Mouse (Mus musculus) yolk sac, embryonic 10.5 days (tissue): Measurements from ENCODE around the gene Tspyl2.
A peak's percentile ranks its signal among the peaks of the same experiment; 100 is the strongest.
"Not testable (repeated sequence)": the region's sequence is repeated elsewhere in the genome, so short reads cannot be mapped to it uniquely, and the experiment has no call there.

Experiments
- DNase-seq: peaks from one replicate; pipeline ENCODE4 v3.0.0-alpha.2; 2017; ENCODE audit warnings: low spot score

Gene Tspyl2

DNA sequence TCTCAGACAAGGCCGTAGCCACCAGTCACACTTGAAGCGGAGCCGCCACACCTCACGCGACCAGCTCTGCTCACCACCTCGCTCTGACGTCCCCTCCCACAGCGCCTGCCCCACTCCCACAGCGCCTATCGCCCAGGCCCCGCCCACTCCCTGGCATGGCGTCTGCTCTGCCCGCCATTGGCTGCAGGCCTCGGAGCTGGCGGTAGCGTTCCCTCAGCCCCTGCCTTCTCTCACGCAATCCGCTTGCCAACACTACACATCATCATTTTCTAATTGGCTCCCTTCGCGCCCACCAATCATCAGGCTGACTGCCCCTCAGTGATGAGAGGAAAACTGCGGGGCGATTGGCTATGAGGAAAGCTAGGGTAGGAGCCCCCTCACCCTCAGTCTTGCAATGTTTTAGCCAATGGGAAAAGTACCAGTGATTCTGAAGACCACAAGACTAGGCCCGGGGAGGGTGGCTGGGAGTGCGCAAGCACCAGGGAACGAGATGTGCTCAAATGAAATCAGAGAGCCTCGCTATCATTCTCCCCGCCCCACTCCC, at the start of gene Tspyl2:
Gene Tspyl2, minus strand, starts transcription at position 68 of the 544 bp plus-strand sequence.
- DNase-seq = peak; percentile 90

DNA sequence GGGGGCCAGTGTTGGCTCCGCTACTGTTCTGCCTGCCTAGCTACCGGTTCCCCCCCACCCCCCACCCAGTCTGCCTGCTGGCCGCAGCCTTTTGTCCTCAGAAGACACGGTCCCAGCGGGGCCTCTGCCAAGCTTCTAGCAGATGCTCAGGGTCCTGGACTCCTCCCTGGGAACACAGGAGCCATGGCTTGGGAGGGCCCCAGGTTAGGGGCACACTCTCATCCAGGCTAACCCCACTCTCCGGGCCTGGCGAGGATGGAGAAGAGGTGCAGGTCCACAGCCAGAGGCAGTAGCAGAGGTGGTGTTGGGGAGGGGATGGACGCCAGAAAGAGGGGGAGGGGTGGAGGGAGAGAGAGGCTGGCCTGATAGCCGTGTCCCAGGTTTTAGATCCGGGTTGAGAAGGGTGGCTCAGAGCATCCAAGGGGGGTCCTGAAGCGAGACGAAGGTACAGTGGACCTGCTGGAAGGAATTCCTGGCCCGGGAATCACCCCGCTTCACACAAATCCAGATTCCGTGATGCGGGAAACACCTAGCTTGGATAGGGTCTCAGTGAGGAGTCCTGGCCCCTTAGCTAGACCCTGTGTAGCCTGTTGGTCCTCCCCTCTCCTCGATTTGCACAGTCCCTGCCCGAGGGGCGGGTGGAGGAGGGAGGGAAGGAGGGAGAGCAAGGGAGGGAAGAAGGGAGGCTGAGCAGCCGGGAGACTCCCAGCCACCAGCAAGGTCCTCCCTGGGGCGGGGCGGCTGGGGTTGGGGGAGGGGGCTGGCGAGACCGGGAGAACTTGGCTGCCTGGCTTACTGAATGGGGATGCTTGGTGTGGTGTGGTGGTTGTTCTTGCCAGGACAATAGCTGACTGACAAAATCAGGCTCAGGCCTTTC, 26.4 kb upstream of the Tspyl2 start, which contains the start of gene Gpr173:
Gene Gpr173, minus strand, starts transcription at position 308 of the 877 bp plus-strand sequence.
- DNase-seq = peak; percentile 67

DNA sequence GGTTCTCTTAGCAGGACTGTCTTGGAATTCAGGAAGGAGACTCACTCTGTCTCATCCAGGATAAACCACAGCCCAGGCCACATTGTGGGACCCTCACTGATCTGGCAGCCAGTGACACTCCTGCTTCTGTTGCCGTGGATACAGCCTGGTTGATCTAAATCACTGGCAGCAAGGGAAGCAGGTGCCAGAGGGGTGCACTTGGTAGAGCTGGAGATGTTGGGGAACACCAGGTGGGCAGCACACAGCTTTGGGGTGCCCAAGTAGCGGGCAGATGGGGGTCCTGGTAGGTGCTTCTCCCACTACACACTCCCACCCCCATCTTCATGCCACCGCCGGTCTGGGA, 25.8 kb upstream of the Tspyl2 start:
- DNase-seq = no peak

DNA sequence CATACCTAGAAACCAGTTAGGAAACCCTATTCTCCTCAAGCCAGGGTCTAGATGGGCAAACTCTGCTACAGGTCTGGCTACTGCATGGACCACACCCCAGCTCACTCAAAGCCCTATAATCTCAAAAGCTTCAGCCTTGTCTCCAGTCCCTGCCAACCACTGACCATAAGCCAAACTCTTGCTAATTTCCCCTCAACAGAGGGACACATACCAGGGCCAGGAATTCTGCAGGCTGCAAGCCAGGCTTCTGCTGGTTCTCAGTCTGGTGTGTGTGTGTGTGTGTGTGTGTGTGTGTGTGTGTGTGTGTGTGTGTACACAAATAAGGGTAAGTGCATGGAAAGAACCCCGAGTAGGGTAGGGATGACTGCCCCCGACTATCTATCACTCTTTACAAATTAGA, 24.2 kb upstream of the Tspyl2 start:
- DNase-seq = no peak

DNA sequence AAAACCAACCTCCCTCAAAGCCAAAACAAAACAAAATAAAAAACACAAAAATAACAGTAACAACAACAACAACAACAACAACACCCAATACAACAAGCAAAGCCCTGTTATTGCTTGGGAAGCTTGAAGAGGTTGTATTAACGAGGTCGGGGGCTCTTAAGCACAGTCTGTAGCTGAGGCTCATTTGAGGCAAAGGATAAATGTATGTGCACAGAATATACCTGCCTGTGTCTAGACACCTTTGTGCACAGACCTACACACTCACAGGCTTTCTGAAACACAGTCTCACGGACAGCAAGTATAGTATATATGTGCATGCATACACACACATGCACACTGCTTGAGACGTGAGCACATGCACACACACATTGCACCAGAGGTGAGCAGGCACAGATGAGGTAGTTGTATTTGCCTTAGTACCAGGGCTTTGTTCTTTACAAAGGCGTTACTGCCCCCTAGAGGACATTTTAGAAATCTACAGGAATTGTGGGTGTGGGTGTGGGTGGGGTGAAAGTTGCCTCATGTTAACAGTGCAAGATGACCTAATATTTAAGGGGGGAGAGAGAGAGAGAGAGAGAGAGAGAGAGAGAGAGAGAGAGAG, 10.4 kb upstream of the Tspyl2 start:
- DNase-seq = no peak

DNA sequence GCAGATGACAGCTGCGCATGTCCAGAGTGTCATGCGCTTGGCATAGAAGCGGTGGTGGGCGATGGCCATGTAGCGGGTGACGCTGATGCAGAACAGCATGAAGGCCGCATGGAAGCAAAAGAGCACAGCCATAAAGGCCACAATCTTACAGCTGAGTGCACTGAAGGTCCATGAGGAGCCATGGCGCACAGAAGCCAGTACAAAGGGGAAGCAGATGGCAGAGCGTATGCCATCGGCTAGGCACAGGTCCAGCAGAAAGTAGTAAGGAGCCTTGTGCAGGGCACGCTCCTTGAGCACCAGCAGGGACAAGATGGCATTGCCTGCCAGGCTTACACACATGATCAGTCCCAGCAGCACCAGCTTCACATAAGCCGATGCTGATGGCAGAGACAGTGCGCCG, 4.8 kb upstream of the Tspyl2 start:
- no peak for DNase-seq

DNA sequence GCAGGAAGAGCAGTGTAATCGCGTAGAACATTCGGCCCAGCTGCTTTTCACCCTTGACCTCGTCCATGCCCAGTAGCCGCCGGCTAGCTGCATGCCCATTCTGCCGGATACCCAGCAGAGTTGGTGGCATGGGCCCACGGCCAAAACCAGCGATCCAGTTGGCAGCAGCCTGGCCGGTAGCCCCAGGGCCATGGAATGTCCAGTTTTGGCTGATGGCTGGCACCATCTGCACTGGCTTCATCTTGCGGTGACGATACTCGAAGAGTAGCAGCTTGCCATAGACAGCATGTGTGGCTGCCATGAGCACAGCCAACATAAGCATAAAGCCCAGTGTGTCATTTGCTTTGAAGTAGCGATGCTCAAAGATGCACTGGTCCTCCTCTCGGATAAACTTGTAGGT, 4.4 kb upstream of the Tspyl2 start:
- DNase-seq = no peak

DNA sequence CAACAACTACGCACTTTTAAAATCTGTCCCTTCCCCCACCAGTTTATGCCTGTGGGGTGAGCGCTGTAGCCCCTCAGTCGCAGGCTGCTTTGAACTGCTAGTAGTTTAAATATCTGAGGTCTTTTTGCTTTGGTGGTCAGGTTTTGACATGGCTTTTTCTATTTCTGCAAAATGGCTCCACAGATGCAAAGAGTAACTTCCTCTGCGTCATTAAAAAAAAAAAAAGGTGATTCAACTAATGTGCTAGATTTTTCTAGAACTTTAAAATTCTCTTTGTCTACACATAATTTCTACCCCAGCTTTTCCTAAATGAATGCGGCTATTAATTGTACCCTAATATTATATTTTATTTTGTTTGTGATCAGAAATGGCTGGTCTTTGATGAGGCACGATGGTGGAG, 678 bp upstream of the Tspyl2 start:
- no peak for DNase-seq

DNA sequence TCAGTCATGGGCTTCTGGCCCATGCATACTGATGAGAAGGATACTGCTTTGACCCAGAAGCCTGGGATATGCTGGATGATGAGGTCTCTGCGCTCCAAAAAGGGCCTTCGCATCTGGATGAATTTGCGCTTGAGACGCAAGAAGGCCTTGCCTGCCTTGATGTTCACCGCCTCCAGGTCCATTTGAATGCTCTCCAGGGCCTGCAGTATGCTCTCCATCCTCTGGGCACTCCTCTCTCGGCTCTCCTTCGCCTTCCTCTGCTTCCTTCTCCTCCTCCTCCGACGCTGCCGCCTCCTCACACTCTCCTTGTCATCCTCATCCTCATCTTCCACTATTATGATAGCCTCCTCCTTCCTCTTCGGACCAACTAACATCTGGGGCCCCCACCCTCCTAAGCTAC, 729 bp downstream of the Tspyl2 start:
- DNase-seq = no peak

DNA sequence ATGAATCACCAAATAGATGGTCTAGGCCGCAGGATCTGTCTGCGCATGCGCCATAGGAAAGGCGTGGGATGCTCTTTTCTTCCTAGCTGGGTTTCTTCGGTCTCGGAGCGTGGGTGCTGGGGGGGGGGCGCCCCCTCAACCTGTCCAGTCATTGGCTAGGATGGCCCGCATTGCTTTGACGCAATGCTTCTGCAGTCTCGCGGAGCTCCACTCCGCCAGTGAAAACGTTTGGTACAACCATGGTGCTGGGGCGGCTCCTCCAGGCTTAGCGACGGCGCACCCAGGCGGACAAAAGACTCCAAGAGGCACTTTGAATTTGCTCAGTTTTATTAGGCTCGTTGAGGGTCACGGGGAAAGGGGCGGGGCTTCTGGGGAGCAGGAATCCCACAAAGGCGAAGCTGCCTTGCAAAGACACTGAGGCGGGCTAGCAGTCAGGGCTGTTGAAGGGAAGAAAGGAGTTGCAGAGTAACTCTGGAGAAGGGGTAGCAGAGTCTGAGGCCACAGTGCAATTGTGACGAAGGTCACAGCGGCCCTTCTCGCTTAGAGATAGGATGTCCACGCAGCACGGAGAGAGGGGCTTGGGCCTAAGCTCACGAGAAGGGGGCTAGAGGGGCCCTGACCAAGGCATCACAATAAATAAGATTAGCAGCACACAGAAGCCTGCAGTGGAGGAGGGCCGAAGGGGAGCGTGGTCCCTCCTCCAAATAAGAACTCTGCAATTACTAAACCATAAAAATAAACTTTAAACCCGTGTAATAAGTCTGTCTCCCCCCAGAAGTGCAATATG, 5.5 kb downstream of the Tspyl2 start:
- DNase-seq = peak; percentile 88

DNA sequence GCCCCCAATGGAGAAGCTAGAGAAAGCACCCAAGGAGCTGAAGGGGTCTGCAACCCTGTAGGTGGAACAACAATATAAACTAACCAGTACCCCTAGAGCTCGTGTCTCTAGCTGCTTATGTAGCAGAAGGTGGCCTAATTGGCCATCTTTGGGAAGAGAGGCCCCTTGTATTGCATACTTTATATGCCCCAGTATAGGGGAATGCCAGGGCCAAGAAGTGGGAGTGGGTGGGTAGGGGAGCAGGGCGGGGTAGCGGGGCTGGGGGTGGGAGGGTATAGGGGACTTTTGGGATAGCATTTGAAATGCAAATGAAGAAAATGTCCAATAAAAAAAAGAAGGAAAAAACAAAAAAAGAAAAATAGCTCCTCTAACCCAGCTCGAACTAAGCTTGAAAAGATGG, 6.1 kb downstream of the Tspyl2 start:
- DNase-seq = not testable (repeated sequence)

DNA sequence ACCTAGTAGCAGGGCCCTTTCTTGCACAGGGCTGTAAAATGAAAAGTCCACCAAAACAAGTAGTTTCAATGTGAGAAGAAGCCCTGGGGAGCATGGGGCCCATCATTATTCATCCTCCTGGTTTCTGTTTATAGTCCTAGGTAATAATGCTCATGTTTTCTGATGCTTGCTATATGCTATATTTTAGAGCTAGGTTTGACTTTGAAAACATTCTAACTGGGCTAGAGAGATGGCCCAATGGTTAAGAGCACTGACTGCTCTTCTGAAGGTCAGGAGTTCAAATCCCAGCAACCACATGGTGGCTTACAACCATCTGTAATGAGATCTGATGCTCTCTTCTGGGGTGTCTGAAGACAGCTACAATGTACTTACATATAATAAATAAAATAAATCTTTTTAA, 12.8 kb downstream of the Tspyl2 start:
- not testable (repeated sequence) for DNase-seq

DNA sequence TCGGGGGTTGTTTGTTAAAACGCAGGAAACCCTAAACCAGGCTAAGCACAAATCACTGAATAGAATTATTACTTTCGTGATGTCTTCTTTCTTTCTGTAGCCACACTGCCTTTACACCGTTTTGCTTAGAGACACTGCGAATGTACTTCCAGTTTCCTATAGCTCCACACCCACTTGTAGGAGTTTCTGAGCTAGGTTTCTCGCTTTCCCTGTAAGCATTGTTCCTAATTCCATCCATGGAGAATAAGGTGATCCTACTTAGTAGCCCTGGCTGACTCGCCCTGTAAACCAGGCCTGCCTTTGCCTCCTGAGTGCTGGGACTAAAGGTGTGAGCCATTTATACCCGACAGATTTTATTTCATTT, 14.6 kb downstream of the Tspyl2 start:
- no peak for DNase-seq

DNA sequence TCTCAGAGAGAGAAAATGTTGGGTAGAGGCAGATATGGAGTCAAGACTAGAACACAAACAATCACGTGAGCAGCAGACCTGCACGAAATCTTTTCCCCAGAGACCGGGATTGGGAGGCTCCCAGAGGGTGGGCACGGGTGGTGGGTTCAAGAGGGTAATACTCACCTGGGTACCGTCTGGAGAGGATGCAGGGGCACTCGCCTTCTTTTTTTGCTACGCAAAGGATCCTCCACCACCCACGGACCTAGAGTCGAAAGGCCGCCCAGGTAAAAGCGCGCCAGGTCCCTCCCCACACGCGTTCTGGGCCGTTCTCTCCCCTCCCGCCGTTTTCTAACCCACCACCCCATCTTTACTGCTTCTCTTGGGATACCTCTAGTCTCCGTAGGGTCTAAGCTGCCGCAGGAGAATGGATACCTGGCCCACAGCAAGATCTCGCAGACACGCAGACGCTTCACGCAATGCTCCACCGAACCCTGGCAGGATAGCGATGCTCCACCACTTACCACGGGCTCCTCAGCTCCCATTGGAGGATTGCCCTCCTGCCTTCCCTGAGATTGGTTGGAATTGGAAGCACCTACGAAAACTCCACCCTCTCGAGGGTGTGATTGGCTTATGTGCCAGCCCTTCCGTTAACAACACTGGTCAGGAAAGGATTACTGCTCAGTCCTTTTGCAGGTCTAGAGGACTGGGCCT, 15.1 kb downstream of the Tspyl2 start, which contains the start of gene Kantr:
Gene Kantr, minus strand, starts transcription at position 500 of the 693 bp plus-strand sequence.
- DNase-seq = peak; percentile 78

DNA sequence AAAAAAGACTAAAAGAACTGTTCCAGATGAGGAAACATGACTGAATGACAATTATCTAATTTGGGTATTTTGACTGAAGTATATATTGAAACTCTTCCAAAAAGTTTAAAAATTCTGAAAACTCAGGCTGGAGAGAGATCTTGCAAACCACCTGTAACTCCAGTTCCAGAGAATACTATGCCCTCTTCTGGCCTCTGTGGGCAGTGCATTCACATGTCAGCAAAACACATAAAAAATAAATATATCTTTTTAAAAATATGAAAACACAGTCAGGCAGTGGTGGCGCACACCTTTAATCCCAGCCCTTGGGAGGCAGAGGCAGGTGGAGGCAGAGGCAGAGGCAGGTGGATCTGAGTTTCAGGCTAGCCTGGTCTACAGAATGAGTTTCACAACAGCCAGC, 18.6 kb downstream of the Tspyl2 start:
- DNase-seq = no peak

DNA sequence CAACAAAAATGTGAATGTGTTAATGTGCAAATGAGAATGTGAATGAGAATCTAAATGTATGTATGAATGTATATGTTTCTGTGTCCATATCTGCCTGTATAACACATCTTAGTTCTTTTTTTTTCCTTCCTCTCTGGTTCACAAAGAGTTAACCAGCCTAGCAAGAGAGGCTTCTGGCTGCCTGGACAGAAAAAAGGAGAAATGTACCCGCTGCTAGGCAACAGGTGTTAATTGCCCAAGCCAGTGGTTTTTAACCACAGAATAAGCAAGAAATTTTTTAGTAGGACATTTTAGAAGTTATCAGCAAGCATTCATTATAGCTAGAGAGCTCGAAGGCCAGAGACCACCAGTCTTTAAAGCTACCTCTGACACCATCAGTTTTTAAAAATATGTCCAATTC, 19.4 kb downstream of the Tspyl2 start:
- DNase-seq = no peak

DNA sequence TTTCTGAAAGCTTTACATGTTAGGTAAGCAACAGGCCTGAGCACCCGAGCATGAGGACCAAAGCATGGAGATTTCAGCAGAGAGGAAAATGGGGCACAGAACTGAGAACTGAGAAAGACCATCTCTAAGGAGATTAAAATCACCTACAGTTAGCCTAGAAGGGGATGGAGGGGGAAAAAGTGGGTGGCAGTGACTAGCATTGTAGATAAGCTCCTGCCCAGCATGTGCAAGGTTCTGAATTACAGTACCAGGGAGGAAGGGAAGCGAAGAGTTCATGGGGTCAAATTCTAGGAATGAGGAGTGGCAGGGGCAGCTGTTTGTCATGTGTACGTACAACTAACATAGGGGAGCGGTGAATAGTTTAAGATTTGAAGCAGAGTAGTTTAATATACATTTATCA, 21.7 kb downstream of the Tspyl2 start:
- no peak for DNase-seq

DNA sequence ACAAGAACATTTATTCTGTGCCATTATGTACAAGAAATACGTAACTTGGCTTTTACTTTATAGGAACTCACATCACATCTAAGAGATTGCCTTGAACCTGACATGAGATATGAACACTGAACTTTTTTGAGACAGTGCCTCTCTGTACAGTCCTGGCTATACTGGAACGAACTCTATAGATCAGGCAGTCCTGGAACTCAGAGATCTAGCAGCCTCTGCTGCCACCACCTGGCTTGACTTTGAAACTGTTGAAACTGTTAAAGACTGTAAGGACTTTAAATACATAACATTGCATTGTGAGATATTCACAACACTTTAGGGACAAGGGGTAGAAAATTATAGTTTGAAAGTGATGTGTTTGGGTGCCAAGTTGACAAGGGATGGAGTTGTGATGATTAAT, 34.3 kb downstream of the Tspyl2 start:
- no peak for DNase-seq

DNA sequence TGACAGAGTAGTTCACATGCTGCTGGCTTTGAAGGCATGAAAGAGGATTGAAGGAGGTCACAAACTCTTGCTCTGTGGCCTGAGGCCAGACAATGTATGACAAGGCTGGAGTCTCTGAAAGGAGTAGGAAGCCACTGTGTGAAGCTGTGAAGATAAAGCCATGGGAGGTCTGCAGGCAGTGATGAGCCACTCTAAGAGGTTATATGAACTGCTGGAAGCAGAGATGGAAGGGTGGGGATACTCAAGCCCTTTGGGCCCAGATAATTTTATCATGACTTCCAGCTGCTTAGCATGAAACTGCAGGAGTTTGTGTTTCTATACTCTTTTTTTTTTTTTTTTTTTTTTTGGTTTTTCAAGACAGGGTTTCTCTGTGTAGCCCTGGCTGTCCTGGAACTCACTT, 34.9 kb downstream of the Tspyl2 start:
- DNase-seq = no peak

DNA sequence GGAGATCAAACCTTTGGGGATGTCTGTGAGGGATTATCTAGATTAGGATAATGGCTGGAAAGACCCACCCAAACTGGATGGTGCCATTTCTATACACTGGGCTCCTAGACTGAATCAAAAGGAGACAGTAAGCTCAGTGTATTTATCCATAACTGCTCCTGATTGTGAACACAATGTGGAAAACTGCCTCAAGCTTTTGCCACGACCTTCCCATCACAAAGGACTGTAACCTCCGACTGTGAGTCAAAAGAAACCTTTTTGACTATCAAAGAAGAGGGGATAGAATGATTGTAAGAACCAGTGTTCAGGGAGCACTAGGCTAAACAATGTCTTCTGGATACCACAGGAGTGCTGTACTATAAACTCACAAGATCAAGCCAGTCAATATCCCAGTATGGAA, 36.0 kb downstream of the Tspyl2 start:
- DNase-seq = no peak

DNA sequence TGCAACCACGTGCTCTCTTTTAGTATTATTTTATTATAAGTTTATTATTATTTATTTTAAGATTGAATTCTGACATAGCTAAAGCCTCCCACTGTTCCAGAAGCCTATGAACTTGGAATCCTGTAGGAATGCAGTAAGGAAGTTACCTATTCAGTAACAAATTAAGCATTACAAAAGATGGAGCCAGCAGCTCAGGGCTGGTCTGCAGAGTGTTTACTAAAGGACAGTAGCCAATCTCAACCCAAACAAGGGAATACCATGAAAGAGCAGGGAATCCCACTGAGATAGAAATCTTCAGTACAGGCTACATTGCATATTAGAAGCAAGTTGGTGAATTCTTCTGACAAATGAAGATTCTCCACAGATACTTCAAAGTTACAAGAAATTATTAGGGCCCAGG, 55.2 kb downstream of the Tspyl2 start:
- DNase-seq = not testable (repeated sequence)
